Mouse (Mus musculus): ENCODE measurements around the gene B830017H08Rik. TPM values are rescaled to one million over a fixed set of nuclear protein-coding genes. Genes with fewer than 3 reads are reported as not detected.

Gene B830017H08Rik
- polyA plus RNA-seq, 1 experiment: not detected

DNA sequence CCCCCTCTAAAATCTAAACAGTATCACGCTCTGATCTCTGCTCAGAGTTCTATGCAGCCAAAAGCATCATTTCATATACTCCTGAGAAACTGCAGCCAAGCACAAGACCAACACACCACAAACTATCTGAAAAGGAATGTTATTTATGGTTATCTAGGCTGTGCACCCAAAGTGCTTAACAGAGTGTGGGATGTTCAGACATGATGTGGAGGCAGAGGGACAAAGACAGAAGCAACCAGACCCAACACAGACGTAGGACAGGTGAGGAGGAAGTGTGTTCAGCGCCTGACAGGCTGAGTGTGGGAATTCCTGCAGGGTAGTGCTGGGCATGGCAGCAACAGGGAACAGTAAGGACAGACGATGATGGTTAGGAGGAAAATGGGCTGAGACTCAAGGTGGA lies 46.6 kb downstream of the B830017H08Rik start:
- Histone ChIP-seq H3K4me1 (ENCODE audit: control insufficient read depth, insufficient read depth, low read length) (peaks cover 3% of the 10 kb centered on the region), H3K4me3 (ENCODE audit: low read depth, low read length) (no peak overlapping the region), H3K27me3 (ENCODE audit: control insufficient read depth, insufficient read depth, low read length, poor library complexity, severe bottlenecking) (no peaks in the 10 kb centered on the region), H3K36me3 (ENCODE audit: control insufficient read depth, insufficient read depth, low read length, poor library complexity, severe bottlenecking) (no peaks in the 10 kb centered on the region), H3K27ac (ENCODE audit: insufficient read depth, low read length) (no peak overlapping the region), H3K9ac (ENCODE audit: low read depth, poor library complexity, severe bottlenecking) (no peak overlapping the region), H3K9me3 (replicated peaks; ENCODE audit: control insufficient read depth, insufficient read depth, low read length, poor library complexity, severe bottlenecking) (no peaks in the 10 kb centered on the region)
- no peak for TF ChIP-seq CTCF (IDR thresholded peaks at IDR 0.05; ENCODE audit: low read depth, low read length)
- no peak for TF ChIP-seq EP300 (IDR thresholded peaks at IDR 0.05; ENCODE audit: insufficient read depth, low read depth, low read length)
- TF ChIP-seq POLR2A (IDR thresholded peaks at IDR 0.05; ENCODE audit: insufficient read depth, low read length): no peak

DNA sequence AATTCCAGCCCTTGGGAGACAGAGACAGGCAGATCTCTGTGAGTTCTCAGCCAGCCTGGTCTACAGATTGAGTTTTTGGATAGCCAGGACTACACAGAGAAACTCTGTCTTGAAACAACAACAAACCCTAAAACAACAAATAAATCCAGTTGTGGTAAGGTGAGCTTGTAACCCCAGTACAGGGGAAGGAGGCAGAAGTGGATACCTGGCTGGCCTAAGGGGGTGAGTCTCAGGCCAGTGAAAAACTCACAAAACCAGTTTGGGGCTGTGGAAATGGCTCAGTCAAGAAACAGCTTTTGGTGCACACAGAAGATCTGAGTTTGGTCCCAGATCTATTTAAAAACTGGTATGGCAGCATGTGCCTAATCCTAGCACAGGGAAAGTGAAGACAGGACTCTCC lies 49.3 kb downstream of the B830017H08Rik start:
- H3K27me3 ChIP-seq (ENCODE audit: control insufficient read depth, insufficient read depth, low read length, poor library complexity, severe bottlenecking): no peaks in the 10 kb centered on the region
- H3K27ac ChIP-seq (ENCODE audit: insufficient read depth, low read length): no peak overlapping the region
- no peak overlapping the region for H3K9ac ChIP-seq (ENCODE audit: low read depth, poor library complexity, severe bottlenecking)
- TF ChIP-seq CTCF (IDR thresholded peaks at IDR 0.05; ENCODE audit: low read depth, low read length): no peak
- no peak for TF ChIP-seq POLR2A (IDR thresholded peaks at IDR 0.05; ENCODE audit: insufficient read depth, low read length)
- no peak for TF ChIP-seq EP300 (IDR thresholded peaks at IDR 0.05; ENCODE audit: insufficient read depth, low read depth, low read length)
- peaks cover 3% of the 10 kb centered on the region for H3K4me1 ChIP-seq (ENCODE audit: control insufficient read depth, insufficient read depth, low read length)
- H3K36me3 ChIP-seq (ENCODE audit: control insufficient read depth, insufficient read depth, low read length, poor library complexity, severe bottlenecking): no peaks in the 10 kb centered on the region
- H3K4me3 ChIP-seq (ENCODE audit: low read depth, low read length): no peak overlapping the region
- no peaks in the 10 kb centered on the region for H3K9me3 ChIP-seq (replicated peaks; ENCODE audit: control insufficient read depth, insufficient read depth, low read length, poor library complexity, severe bottlenecking)

DNA sequence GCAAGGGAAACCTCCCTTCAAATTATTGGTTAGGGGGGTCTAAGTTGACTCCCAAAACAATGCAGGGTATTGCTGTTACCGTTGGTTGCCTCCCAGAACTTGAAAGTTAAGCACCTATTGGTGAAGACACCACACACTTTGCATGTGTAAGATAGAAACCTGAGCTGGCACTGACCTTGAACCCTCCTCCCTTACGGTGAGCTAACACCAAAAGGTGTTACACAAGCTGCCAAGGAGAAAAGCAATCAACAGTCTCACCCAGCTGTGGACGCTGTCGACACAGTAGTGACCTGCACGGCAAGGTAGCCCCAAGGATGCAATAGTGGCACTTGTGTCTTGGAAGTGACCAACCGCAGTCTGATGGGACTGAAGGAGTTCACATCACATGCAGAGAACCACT lies 51.2 kb downstream of the B830017H08Rik start:
- no peak overlapping the region for H3K9ac ChIP-seq (ENCODE audit: low read depth, poor library complexity, severe bottlenecking)
- H3K9me3 ChIP-seq (replicated peaks; ENCODE audit: control insufficient read depth, insufficient read depth, low read length, poor library complexity, severe bottlenecking): no peaks in the 10 kb centered on the region
- 0 out of 2 replicates have a peak overlapping the region, but pooled peaks have one; percentile 1 for H3K27ac ChIP-seq (ENCODE audit: insufficient read depth, low read length)
- peaks cover 3% of the 10 kb centered on the region for H3K4me1 ChIP-seq (ENCODE audit: control insufficient read depth, insufficient read depth, low read length)
- H3K27me3 ChIP-seq (ENCODE audit: control insufficient read depth, insufficient read depth, low read length, poor library complexity, severe bottlenecking): no peaks in the 10 kb centered on the region
- no peak overlapping the region for H3K4me3 ChIP-seq (ENCODE audit: low read depth, low read length)
- H3K36me3 ChIP-seq (ENCODE audit: control insufficient read depth, insufficient read depth, low read length, poor library complexity, severe bottlenecking): no peaks in the 10 kb centered on the region
- peak; percentile 84; the same call in 1 of the 2 replicates for TF ChIP-seq EP300 (IDR thresholded peaks at IDR 0.05; ENCODE audit: insufficient read depth, low read depth, low read length)
- TF ChIP-seq CTCF (IDR thresholded peaks at IDR 0.05; ENCODE audit: low read depth, low read length): no peak

Other genes with a start within 250 kb of the B830017H08Rik start
- gene Slc7a4, start 249.9 kb upstream of the B830017H08Rik start, polyA plus RNA-seq (2011; ENCODE audit: insufficient read depth, insufficient read length, low read depth, missing spikeins): 2.0 and 2.8 TPM in 2 replicates
- gene Smpd4, start 213.8 kb upstream of the B830017H08Rik start, polyA plus RNA-seq (2011; ENCODE audit: insufficient read depth, insufficient read length, low read depth, missing spikeins): 97.7 and 104 TPM in 2 replicates
- 1.6 and 2.7 TPM in 2 replicates for gene Ccdc74a, start 186.7 kb upstream of the B830017H08Rik start, polyA plus RNA-seq (2011; ENCODE audit: insufficient read depth, insufficient read length, low read depth, missing spikeins)
- gene Med15, start 100.2 kb upstream of the B830017H08Rik start, polyA plus RNA-seq (2011; ENCODE audit: insufficient read depth, insufficient read length, low read depth, missing spikeins): 51.5 and 54.7 TPM in 2 replicates
- gene Klhl22, start 73.5 kb upstream of the B830017H08Rik start, polyA plus RNA-seq (2011; ENCODE audit: insufficient read depth, insufficient read length, low read depth, missing spikeins): 40.2 and 44.0 TPM in 2 replicates
- 5.8 and 6.5 TPM in 2 replicates for gene Scarf2, start 35.8 kb upstream of the B830017H08Rik start, polyA plus RNA-seq (2011; ENCODE audit: insufficient read depth, insufficient read length, low read depth, missing spikeins)
- not detected in 2 replicates for gene Car15, start 5.2 kb downstream of the B830017H08Rik start, polyA plus RNA-seq (2011; ENCODE audit: insufficient read depth, insufficient read length, low read depth, missing spikeins)
- 0.26 TPM in 1 of 2 replicates, not detected in the other for gene Gm20518, start 58.5 kb downstream of the B830017H08Rik start, polyA plus RNA-seq (2011; ENCODE audit: insufficient read depth, insufficient read length, low read depth, missing spikeins)
- not detected in 2 replicates for gene Tssk1, start 61.1 kb downstream of the B830017H08Rik start, polyA plus RNA-seq (2011; ENCODE audit: insufficient read depth, insufficient read length, low read depth, missing spikeins)
- 36.4 and 40.6 TPM in 2 replicates for gene Dgcr2, start 65.4 kb downstream of the B830017H08Rik start, polyA plus RNA-seq (2011; ENCODE audit: insufficient read depth, insufficient read length, low read depth, missing spikeins)
- gene Tssk2, start 65.5 kb downstream of the B830017H08Rik start, polyA plus RNA-seq (2011; ENCODE audit: insufficient read depth, insufficient read length, low read depth, missing spikeins): not detected in 2 replicates
- gene Ess2, start 78.2 kb downstream of the B830017H08Rik start, polyA plus RNA-seq (2011; ENCODE audit: insufficient read depth, insufficient read length, low read depth, missing spikeins): 20.6 and 22.2 TPM in 2 replicates
- 0.52 TPM in 1 of 2 replicates, not detected in the other for gene Gsc2, start 81.9 kb downstream of the B830017H08Rik start, polyA plus RNA-seq (2011; ENCODE audit: insufficient read depth, insufficient read length, low read depth, missing spikeins)
- 99.4 and 101 TPM in 2 replicates for gene Slc25a1, start 95.1 kb downstream of the B830017H08Rik start, polyA plus RNA-seq (2011; ENCODE audit: insufficient read depth, insufficient read length, low read depth, missing spikeins)
- not detected in 2 replicates for gene Vpreb2, start 147.3 kb downstream of the B830017H08Rik start, polyA plus RNA-seq (2011; ENCODE audit: insufficient read depth, insufficient read length, low read depth, missing spikeins)
- 30.2 and 31.0 TPM in 2 replicates for gene Dgcr6, start 219.7 kb downstream of the B830017H08Rik start, polyA plus RNA-seq (2011; ENCODE audit: insufficient read depth, insufficient read length, low read depth, missing spikeins)